Mouse (Mus musculus) liver, postnatal 0 days (tissue): ENCODE data around the gene Plppr1.

Source experiments
- CTCF ChIP-seq: sonication (generic); IDR thresholded peaks from 2 replicates; pipeline ENCODE4 v1.5.1; 2016; ENCODE audit warnings: antibody characterized with exemption, low read depth
- EP300 ChIP-seq: IDR thresholded peaks from 2 replicates; pipeline ENCODE4 v1.6.1; 2016; ENCODE audit warnings: antibody characterized with exemption, low read depth, mild to moderate bottlenecking

DNA sequence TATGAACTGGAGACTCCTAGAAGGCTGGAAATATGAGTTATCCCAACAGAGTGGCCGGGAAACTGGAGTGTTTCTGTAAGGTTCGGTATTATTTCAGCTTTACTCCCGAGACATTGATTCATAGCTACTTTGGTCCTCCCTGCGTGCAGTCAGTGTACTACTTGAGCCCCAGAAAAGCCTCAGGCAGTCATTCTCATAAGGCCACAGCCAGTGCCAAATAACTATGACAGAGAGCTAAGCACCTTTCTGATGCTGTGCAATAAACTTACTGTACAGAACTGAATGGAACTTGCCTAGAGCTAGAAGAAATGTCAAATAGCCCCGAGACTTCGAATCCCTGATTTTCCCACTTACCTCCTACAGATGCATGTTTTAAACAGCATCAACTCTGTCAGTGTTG lies 164.4 kb downstream of the Plppr1 start:
- TF ChIP-seq CTCF (no peak), EP300 (no peak)
